Mouse (Mus musculus): ENCODE results near the gene Smok3b.

- no peak for TF ChIP-seq CTCF (conservative IDR thresholded peaks at IDR 0.05; ENCODE audit: low read length)
- no peak for TF ChIP-seq POU5F1 (IDR thresholded peaks at IDR 0.05; ENCODE audit: borderline replicate concordance, low read length)
These were observed 43.9 kb upstream of the Smok3b start for GRCm38 (mm10) chr5:137977291-137977690.
